Mouse (Mus musculus) erythroid progenitor cell, adult 5-6 weeks (primary cell): Measurements from ENCODE around the gene Klhdc3. TPM values are rescaled to one million over a fixed set of nuclear protein-coding genes. Genes with fewer than 3 reads are reported as not detected.

ENCODE experiments used
- ATAC-seq: replicated peaks from 2 replicates; pipeline ENCODE4 v1.8.0; 2016; ENCODE audit warnings: moderate number of reproducible peaks, mild to moderate bottlenecking, moderate TSS enrichment, inconsistent platforms; ENCODE audit not compliant: poor library complexity, low FRiP score, severe bottlenecking
- total RNA-seq, 2 experiments: library from RNA; stranded (forward) in 1 of 2; stranded (reverse) in 1 of 2; fragments of 150-400 nt in 1 of 2; fragments of 186-747, 209-891 nt in 1 of 2; gene quantifications; 2 replicates each; pipeline versions ENCODE4 v1.2.3 to v1.2.4; 2015 to 2017; ENCODE audit warnings: low replicate concordance in 2 of 2

The Klhdc3 gene
- total RNA-seq, 2 experiments from 2014 or later: 5.1 to 23.1 TPM

DNA sequence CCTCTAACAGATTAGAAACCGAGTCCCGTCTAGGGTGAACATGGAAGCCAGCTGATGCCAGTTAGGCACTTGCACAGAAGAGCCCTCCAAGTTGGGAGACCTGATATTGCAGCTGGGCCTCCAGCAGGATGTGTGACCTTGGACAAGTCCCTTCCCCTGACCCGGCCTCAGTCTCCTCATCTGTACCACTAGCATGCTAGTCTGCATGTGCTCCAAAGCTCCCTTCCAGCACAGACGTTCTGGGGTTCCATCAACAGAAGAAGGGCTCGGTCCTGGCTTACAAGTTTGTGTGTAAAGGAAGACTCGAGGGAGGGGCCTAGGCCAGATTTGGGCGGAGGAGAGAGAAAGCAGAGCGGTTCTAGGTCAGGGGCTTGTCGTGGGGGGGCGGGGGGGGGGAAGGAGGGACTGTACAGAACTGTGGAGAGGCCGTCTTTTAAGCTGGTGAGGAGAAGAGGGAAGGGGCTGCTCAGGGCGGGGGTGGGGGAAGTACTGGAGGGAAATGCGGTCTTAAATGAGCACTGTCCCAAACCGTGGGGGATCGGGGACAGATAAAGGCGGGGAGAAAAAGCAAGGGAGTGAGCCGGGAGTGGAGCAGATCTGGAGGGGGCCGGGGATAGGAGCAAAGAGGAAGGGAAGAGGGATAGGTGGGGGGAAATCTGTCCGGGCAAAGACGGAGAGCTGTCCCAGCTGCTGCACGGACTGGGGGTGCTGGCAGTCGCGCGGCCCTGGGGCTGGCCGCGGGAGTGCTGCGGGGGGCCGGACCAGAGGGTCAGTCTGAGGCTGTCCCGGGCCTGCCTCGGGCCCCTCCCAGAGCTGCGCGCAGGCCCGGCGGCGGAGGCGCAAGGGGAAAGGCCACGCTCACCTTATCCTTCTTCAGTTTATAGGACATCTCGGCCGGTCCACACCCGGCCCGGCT, 23.5 kb upstream of the Klhdc3 start:
- ATAC-seq: no peak; the same call in 1 of the 2 replicates

DNA sequence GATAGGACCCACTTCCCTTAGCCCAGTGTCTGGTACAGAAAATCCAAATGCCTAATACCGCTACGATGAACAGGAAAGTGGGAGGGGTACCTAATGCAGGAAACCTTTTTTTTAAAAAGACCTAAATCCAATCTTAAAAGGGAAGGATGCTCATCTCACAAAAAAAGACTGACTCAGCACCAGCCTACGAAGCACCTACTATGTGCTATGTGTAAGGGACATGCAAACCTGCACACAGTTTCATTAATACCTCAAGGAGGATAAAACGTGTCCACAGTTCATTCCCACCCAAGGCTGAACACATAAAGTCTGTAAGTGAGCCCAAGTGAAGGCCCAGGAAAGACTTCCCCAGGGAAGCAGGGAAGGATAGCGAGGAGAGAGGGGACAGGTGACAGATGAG, 21.8 kb upstream of the Klhdc3 start:
- ATAC-seq: no peak

DNA sequence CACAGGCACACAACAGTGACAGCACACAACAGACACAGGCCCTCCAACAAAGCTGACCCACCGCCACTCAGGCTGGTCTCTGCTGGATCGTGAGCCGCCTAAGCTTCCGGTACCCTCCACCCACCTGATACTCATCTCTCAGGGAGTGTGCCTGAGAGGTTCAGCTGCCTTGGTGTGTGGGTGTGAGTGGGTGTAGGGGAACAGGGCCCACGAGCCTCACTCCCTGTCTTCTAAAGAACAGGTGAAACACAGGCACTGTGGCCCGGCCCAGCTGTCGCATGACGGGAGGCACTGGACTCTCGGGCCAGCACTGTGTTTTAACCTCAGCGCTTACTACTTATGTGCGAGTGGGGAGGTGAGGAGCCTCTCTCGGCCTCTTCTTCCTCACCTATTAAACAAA, 21.4 kb upstream of the Klhdc3 start:
- no peak for ATAC-seq

DNA sequence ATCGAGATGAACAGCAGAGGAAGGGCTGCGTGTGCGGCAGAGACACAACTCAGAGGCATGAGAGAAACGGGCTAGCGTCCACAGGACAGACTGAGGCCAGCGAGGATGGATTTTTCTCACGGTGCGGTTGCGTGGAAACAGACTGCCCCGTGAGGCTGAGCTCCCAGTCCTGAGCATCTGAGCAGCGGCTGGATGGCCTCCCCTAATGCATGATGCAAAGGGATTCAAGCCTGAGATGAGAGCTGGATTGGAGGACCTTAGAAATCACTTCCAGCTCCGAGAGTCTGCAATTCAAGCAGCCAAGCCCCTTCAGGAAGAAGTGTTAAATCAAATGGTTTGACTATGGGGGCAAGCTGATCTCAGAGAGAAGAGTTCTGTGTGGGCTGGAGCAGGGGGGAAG, 20.8 kb upstream of the Klhdc3 start:
- no peak for ATAC-seq

DNA sequence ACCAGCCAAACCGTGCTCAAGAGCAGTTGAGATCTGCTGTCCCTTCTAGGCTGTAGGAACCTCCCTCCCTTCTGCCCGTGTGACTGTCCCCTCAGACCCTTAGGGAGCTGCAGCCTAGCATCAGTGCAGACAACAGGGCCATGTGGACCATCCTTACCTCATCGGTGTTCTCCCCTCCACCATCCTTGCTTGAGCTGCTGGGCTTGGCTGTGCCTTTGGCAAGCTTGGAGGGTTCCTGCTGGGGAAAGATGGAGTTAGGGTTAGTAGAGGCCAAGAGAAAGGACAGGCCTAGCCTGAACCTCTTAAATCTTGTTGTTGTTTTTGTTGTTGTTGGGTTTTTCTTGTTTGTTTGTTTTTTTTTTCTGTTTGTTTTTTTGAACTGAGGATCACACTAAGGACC, 19.2 kb upstream of the Klhdc3 start:
- no peak for ATAC-seq

DNA sequence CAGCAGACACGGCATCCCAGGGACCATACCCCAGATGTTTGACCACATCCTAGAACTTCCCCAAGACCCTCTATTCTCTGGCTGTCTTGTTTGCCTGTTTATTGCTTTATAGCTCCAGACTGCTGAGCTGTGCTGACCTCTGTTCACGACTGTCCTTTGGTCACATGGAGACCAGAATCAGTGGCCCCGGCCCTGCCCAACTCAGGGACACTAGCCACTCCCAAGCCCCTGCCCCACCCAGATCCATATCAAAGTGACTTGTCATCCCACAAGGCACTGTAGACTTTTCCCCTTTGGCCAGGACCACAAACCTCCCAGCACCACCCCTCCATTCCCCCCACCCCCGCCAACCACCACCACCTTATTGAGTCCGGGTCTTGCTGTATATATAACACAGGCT, 18.5 kb upstream of the Klhdc3 start:
- ATAC-seq: no peak

DNA sequence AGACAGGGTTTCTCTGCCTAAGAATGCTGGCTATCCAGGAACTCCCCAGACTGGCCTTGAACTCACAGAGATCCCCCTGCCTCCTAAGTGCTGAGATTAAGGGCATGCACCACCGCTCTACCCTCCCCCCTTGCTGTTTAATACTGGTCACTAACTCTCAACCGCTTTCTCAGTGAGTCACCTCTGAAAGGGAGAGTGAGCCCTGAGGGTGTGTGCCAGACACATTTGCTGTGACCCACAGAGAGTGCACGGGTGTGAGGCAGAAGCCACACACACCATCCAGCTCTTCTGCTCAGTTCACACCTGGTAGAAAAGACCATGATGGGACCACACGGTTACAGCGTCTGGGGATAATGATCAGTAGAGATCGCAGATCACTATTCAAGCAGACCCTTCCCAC, 17.8 kb upstream of the Klhdc3 start:
- ATAC-seq: no peak

DNA sequence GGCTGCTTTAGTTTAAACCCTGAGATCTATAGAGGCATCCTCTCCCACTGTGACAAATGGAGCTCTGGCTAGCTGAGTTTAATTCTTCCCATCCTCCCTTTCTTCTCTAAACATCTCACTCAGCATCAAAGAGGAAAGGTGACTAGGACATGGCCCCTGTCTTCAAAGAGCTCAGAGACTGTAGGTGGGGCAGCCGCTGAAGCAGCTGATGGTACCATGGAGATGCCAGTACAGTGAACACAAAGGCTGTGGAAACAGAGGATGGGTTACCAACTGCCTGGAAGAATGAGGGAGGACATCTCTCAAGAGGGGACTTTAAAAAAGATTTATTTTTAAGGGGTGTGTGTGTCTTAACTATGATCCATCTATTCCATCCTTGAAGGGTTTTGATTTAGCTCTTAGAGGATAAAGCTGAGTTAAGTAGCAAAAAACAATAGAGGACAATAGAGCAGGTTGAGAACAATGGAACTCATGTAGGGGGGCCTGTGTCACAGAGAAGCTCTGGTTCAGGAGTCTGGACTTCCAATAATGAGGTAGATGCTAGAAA, 13.9 kb upstream of the Klhdc3 start:
- ATAC-seq: no peak

DNA sequence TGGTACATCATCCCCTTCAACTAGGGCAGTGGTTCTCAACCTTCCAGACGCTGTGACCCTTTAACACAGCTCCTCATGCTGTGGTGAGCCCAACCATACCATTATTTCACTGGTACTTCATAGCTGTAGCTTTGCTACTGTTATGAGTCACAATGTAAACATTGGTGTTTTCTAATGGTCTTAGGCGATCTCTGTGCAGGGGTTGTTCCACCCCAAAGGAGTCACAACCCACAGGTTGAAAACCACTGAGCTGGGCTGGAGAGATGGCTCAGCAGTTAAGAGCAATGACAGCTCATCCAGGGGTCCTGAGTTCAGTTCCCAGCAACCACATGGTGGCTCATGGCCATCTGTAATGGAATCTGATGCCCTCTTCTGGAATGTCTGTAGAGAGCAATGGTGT, 10.7 kb upstream of the Klhdc3 start:
- ATAC-seq: no peak

DNA sequence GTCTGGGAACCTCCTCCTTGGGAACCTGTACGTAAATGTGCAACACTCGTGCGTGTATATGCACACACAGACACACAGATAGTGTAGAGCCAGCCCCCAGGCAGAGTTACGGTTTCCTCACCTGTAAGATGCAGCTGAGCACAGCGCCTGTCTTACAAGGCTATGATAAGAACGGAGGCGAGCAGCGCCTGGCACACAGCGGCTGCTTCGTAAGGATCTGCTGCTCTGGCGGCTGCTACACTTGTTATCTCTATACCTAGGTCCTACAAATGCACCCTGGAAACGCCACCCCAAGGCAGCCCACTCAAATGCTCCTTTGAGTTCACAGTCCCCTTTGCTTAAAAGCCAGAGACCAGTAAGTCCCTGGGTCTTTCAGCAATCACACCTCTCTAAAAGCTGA, 10.0 kb upstream of the Klhdc3 start:
- peak; percentile 70 for ATAC-seq

DNA sequence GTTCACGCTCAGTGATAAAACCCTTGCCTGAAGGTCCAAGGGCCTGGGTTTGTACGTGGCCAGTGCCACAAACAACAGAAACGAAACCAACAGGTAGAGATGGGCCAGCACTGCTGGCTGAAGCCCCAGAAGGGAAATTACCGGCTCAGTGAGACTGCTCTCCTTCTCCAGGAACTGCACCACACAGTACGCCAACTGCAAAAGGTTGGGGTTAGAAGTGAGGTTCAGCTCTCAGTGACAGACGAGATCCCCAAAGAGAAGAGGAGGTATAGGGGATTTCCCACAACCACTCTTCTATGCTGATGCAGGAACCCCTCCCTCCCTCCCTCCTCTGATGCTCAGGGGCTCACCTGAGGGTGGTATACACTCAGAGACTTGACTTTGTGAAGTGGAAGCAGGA, 5.2 kb upstream of the Klhdc3 start:
- ATAC-seq: no peak

DNA sequence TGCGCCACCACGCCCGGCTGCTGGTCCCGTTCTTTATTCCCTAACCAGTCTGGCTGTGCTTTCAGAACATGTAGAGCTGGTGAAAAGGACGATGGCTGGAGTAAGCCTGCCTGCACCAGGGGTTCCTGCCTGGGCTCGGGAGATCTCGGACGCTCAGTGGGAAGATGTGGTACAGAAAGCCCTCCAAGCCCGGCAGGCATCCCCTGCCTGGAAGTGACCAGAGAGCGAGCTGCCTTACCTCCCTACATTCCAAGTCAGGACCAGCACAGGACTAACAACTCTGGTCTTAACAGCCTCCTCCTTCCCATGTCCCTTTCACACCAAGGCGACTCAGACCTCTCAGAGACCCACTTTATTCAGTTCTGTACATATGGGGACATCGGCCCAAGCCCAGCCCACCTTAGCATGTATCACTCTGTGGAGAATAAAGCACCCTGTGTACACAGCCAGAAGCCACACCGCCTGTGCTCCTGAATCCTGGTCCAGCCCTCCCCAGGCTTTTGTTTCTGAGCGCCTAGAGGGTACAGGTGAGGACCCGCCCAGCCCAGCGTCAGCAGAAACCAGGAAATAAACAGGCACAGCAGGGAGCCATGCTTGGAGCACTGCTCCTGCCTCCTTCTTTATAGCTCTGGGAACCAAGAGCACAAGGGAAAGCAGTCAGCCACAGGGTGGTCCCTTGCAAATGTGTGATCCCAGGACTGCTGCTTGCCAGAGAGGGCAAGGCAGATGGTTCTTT, 2.1 kb upstream of the Klhdc3 start:
- no peak for ATAC-seq

DNA sequence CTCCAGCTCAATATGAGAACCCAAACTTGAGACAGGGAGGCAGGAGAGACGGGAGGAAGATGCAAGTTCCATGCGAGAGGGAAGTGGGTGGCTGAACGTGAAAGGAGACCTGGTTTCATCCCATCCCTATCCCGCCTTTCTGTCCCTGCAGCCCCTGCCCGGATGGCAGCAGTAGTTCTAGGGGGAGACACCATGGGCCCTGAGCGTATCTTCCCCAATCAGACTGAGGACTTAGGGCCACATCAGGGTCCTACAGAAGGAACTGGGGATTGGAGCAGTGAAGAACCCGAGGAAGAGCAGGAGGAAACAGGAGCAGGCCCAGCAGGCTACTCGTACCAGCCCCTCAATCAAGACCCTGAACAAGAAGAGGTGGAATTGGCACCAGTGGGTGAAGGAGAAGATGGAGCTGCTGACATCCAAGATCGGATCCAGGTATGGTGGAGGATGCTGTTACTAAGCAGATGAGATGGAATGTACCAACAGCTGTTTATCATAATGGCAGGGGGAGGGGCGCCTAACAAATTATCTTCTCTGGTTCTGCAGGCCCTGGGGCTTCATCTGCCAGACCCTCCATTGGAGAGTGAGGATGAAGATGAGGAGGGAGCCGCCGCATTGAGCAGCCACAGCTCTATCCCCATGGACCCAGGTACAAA, 878 bp upstream of the Klhdc3 start:
- ATAC-seq: no peak; the same call in 1 of the 2 replicates

DNA sequence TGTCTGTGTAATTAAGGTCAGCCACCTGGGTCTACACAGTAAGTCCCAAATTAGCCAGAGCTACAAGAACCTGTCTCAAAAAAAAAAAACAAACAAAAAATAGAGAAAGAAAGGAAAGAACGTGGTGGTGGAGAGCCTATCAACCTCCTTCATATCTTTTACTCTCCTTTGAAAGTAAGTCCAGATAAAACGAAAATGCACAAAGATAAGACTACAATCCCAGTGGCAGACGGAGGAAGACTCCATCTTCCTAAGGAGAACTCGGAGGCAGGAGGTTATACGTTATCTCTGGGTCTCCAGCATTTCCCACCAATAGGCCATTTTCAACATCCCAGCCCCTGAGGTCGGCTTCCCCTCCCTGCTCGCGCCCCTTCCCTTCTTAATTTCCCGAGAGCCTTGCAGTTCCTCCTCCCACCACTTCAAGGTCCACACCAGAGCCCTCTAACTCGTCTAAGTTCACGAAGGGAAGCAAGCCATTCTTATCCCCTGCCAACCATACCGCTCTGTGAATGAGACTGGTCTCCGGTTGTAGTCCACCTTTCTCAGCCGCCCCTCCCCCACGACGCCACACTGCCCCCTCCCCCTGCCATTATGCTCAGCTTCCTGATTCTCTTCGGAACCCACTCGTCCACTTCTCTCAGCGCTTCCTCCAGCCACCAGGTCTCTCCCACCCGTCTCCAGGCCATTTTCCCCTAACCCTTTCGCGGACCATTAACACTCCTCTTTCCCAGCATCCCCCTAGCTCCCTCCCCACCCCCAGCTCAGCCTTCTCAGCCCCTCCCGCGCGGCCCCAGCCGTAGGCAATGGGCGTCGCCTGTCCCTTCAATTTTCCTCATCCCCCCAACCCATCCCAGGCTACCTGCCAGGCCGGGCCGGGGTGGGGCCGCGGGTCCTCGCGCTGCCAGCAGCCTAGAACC, 613 bp downstream of the Klhdc3 start:
- no peak for ATAC-seq

DNA sequence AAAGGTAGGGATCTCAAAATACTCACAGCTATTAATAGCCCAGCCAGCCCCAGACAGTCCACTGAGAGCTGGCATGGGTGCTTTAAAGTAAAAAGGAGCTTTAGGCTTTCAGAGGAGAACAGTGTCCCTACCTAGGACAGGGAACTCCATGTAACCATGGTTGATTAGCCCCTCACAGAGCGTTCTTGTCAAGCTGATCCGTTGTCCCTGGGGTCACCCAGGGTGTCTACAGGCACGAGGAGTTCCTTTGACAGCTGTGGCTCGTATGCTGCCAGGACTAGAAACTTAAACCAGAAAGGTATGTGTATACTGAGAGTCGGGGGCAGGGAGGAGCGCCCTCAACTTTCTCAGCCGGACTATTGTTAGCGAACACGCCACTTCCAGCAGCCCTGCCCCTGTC, 1.8 kb downstream of the Klhdc3 start:
- ATAC-seq: no peak

DNA sequence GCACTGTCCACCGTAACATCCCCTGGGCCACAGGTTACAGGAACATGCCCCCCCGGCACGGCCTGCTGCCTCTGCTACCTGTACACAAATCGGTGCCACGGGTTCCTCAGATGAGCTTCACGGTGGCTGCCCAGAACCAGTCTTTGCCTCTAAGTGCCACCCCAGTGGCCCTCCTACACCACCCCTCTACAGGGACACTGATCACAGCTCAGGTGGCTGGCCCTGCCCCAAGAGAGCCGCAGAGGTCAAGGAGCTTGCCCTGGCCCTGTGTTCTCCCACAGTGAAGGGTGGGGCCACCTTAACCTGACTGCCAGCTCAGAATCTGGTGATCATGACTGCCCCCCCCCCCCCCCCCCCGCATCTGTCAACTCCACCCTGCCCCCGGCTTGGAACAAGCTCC, 2.3 kb downstream of the Klhdc3 start, which contains the start of gene Mea1:
Mea1 (plus strand) TSS at position 378 of the 400 bp plus-strand sequence.
- ATAC-seq: no peak

DNA sequence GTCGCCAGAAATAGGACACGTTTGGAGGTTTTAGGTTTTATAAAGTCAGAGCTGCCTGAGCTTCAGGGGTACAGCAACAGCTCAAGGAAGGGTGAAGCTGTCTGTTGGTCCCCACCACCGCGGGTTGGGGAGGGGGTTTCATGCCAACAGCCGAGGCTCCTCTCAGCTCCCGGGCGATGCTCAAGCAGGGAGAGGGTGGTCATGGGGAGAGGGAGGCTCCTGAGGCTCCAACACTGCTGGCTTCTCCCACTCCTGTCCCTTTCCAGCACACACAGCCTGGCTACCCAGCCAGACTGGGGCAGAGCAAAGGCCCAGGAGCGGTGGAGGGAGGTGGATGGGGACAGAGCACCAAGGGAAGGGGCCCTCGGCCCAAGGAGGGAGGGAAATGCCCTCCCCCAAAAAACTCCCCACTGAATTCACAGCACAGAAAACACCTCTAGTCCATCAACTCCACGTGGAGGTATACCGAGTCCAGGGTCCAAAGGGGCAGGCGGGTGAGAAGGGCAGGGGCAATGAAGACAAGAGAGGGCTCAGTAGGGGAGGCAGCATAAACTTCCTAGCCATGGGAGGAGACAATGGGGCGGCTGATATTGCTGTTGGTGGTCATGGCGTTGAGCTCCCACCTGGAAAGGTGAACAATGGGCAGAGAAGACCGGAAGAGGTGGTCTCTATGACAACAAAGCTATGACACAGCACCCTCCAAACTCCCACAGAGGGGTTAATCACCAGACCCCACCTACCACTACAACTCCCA, 6.0 kb downstream of the Klhdc3 start:
- ATAC-seq: peak; percentile 14

DNA sequence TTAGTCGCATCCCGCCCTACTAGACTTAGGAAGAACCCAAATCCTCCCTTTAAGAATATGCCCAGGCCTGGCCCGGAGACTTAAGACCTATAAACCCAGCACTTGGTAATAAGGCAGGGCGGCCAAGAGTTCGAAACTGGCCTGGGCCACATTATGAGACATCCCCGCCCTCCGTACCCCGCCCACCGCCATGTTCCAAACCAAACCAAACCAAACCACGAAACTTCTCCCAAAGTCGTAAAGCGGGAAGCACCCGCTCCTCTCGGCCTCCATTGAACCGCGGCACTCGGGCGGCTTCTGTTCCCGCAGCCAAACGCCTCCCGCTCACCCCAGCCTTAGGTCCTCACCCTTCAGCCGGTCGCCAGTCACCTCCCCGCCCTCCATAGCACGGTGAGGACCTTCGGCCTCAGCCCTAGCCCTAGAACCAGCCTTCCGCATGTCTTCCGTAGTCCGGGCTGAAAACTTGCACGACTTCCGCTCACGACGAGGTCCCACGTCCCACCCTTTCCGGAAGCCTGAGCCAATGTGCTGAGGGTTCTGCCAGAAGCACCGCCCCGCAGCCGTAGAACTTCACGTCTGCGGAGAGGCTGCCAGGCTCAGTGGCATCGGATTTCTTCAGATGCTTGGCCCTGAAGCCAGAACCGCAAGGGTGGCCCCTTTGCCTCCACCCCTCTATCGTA, 6.7 kb downstream of the Klhdc3 start, which contains the start of gene Rrp36:
Rrp36 (minus strand) TSS at position 503 of the 680 bp plus-strand sequence.
- peak; percentile 98 for ATAC-seq
